Mouse (Mus musculus): ENCODE results near the gene Alkbh8. TPM values are rescaled to one million over a fixed set of nuclear protein-coding genes. Genes with fewer than 3 reads are reported as not detected.
"Not testable (repeated sequence)": the region's sequence is repeated elsewhere in the genome, so short reads cannot be mapped to it uniquely, and the experiment has no call there.

Alkbh8 gene
- total RNA-seq (2021) = 10 to 100 TPM; 27.1 to 29.0 TPM
- long read RNA-seq, experiment 1, partial matches to known transcripts = 0 of 3 reads
- long read RNA-seq, experiment 1, other reads (novel, unspliced or antisense) = 2 of 3 reads
- long read RNA-seq, experiment 2, full-length matches to known transcripts = 16 of 20 reads
- long read RNA-seq, experiment 2, partial matches to known transcripts = 2 of 20 reads
- long read RNA-seq, experiment 2, other reads (novel, unspliced or antisense) = 2 of 20 reads

DNA sequence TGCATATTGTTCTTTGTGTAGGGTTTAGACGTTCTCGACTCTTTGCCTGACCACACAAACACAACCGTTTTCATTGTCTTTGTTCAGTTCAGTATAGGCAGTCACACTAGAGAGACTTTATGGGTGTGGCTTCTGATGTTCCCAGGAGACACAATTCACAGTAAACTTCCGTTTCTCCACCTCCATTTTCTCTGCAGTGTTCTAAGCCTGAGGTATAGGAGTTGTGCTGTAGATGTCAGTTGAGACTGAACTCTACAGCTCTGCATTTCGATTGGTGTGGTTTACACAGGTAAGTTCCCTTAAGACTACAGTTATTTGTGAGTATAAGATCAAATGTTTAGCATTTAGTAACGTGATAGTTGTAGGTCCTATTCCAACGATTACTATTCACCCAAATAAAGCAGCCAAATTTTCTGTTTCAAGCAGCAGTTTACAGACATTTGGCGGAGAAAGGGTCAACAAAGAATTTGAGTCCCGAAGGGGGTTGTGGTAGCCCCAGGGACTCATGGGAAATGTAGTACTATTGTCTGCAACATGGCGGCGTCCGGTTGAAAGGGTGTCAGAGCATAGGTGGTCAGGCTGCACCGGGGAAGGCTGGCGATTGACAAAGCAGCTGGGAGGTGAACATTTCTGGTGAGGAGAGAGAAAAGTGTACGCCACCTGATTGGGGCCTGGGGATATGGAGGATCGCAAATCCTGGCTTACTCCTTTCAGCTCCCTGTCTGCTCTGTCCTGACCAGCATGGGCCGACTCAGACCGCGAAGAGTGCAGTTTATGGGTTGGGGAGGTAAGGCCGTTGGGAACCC, at the start of gene Alkbh8:
TSS of gene Alkbh8 (plus strand) at position 179 of the 806 bp plus-strand sequence.
- DNase-seq (ENCODE audit: low spot score in 2 of 2) = peak; percentile 13 to 52

DNA sequence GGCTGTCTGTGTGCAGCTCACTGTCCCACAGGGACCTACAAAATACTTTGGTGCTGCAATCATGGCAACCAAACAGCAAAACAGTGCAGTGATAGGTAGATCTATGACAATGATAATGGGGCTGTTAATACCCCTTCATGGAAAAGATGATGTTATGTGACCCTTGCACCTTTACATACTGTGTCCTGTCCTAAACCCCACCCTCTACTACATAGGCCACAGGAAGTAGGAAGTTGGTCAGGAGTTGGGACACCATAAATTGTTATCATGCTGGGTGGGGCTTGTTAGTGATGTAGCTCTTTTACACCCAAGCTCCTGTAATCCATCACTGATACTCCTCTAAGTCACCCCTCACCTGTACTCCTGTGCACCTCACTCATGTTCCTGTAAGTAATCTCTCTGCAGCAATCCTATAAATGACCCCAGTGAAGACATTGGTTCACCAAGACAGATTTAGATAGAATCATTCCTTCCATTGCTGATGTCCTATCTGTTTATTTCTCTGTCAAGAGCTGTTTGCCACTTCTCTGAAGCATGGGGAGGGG, 25.6 kb upstream of the Alkbh8 start:
- DNase-seq (ENCODE audit: low spot score in 2 of 2) = no peak

DNA sequence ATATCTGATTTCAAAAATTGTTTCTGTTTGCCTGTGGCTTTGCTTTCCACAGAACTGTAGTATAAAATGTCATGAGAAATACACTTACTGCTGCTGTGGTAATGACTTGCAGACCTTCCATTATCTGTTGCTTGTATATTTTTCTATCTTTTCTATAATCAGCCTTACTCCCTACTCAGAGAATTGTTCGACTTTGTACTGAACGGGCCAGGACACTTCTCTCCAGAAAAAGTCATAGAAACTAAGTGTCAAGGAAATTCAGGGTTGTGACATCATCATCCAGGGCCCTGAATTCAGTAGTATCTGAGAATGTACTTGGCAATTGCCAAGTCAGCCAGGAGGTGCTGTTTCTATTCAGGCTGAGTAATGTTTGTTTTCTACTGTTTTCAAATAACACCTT, 24.9 kb upstream of the Alkbh8 start:
- DNase-seq (ENCODE audit: low spot score in 2 of 2) = no peak

DNA sequence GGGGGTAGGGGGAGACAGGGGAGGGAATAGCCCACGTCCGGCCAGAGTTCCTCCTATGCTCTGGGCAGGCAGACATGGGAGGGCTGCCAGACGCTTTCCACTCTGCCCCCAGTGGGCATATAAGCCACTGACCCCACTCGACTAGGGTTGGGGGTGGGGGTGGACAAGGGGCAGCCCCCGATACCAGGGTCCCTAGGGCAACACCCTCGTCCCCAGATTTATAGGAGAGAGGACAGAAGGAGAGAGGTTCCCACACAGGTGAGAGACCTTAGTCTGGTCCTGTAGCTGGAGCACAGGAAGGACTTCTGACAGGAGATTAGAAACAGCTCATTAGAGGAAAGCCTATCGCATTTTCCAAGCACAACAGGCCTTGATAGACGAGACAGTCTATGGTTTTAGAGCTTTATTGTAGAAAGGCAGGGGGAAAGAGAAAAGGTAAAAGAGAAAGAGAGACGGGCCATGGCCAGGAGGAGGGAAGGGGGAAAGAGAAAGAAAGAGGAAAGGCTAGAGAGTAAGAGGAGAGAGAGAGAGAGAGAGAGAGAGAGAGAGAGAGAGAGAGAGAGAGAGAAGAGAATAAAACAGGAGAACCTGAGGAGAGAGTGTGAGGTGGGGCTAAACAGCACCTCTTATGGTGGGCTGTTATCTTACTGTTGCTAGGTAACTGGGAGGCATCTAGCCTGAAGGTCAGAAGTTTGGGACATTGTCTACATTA, 7.4 kb upstream of the Alkbh8 start:
- DNase-seq (ENCODE audit: low spot score in 2 of 2) = not testable (repeated sequence)

DNA sequence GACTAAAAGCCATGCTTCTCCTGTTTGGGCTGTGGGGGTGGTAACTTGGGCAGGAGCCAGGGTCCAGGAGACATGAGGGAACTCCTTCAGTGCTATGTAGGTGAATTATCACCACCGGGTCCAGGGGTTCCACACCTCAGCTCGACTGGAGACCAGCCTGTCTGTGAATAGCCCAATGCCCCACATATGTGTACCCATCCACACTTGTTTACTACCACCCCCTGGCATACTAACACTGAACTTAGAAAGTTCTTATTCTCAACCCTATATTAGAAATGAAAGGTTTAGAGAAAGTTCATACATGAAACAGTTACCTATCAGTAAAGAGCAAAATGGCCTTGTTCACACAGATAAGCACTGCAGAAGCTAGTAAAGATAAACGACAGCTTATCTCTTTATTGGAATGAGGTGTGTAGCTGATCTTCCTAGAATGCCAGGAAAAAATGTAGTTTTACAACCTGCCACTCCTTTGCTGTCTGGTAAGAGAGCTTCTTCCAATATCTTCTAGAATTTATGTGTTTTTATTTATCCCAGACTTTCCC, 6.8 kb upstream of the Alkbh8 start:
- DNase-seq (ENCODE audit: low spot score in 2 of 2) = no peak

DNA sequence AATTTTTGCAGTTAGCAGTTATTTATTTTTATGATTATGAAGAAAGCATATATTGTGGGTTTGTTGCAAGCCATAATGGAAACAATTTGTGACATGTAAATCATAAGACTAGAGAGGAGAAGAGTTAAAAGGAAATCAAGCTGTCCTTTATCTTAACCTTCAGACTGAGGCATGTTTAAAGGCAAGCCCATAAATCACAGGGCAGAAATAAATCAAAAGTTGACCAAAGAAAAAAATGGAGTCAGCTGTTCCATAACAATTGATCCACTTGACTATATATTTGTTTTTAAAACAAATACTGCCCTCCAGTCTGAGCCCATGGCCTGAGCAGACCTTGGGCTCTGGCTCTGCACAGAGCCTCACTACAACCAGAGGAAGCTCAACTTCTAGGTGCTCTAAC, 4.6 kb upstream of the Alkbh8 start:
- DNase-seq (ENCODE audit: low spot score in 2 of 2) = no peak

DNA sequence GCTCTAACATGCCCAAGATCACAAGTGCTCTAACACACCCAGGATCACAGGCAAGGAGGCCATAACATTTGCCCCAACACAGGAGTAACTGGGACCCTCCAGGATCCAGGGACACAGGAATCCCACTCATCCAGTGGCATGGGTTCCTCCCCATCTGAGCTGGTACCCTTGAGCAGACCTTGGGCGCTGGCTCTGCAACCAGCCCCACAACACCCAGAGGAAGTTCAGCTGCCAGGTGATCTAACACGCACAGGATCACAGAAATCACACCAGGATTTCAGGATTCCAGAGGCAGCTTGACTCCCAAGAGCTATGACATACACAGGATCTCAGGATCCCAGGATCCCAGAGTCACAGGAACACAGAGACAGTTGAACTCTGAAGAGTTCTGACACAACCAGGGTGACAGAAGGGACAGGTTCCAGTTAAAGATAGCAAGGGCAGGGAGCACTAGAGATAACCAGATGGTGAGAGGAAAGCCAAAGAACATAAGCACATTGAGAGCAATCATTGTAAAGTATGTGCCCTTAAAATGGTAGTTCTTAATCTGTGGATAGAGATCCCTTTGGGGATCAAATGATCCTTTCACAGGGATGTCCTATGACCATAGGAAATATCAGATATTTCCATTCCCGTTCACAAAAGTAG, 4.1 kb upstream of the Alkbh8 start:
- DNase-seq (ENCODE audit: low spot score in 2 of 2) = no peak

DNA sequence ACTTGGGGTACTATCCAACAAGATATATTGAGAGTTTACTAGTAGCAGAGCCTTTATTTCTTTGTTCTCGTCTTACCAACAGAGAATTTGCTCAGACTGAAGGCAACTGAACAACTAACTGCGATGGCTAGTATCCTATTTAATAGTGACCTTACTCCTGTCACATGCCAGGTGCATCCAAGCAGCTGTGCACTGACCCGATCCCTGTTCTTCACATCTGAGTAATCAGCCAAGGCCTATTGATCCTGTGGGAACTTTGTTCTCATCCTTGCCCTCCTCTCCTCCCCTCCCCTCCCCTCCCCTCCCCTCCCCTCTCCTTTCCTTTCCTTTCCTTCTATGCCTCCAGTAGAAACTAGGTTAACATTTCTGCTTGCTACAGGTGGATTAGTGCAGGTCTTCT, 1.7 kb downstream of the Alkbh8 start:
- no peak for DNase-seq (ENCODE audit: low spot score in 2 of 2)

DNA sequence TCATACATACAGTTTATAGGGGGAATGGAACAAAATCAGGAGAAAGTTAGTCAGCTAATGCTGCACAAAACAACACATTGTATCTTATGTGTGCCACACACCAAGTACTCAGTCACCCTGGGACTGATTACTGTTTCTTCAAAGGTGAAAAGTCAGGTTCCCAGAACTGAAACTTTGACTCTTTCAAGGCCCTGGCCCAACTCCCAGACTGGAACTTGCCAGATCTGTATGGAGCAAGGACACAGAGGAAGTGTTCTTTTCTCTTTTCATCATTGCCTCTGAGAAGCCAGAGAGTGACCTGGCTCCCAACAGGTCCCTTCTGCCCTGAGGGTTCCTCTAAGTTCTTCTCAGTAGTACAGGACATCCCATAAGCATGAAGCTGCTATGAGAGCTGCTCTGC, 10.2 kb downstream of the Alkbh8 start:
- no peak for DNase-seq (ENCODE audit: low spot score in 2 of 2)

DNA sequence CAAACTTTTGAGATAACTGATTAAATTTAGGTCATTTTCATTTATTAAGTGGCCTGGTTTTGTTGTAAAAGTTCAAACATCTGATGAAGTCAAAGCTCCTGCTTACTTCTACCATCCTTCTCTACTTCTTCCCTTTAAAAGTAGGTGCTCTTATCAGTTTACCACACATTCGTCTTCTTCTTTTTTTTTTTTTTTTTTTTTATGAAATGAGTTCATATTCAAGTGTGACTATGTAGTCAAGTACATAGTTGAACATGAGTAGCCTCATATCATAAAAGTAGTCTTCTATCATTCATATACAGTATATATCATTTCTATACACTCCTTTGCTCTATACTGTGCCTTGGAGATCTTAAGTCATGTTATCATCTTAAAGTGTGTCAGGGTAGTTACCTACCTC, 11.0 kb downstream of the Alkbh8 start:
- DNase-seq (ENCODE audit: low spot score in 2 of 2) = no peak

DNA sequence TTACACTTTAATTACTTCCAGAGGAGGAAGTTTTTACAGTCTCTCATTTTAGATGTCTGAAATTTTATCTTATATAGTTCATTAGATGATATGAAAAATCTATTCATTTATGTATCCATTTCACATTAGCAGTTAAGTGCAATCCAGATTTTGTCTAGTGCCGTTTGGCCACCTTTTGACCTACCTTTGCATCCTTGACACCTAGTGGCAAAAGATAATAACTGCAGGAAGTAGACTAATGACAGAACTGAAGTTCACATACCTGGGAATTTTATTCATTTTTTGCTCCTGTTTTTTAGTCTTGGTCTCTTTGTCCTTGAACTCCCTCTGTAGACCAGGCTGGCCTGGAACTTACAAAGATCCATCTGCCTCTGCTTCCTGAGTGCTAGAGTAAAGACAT, 15.1 kb downstream of the Alkbh8 start:
- no peak for DNase-seq (ENCODE audit: low spot score in 2 of 2)

DNA sequence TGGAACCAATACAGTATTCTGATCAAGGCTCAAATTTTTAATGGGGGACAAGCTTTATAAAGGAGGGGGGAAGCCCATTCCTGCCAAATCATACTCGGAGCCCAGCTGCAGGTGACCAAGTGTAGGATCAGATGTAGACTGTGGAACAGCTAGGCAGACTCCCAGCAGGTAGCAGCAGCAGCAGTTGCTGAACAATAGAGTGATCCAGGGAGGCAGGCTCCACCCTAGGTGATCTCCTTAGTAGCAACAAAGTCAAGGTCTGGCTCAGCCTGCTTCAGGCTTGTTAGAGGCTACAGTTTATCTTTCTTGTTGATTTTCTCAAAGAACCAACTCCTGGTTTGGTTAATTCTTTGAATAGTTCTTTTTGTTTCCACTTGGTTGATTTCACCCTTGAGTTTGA, 41.4 kb downstream of the Alkbh8 start:
- not testable (repeated sequence) for DNase-seq (ENCODE audit: low spot score in 2 of 2)

DNA sequence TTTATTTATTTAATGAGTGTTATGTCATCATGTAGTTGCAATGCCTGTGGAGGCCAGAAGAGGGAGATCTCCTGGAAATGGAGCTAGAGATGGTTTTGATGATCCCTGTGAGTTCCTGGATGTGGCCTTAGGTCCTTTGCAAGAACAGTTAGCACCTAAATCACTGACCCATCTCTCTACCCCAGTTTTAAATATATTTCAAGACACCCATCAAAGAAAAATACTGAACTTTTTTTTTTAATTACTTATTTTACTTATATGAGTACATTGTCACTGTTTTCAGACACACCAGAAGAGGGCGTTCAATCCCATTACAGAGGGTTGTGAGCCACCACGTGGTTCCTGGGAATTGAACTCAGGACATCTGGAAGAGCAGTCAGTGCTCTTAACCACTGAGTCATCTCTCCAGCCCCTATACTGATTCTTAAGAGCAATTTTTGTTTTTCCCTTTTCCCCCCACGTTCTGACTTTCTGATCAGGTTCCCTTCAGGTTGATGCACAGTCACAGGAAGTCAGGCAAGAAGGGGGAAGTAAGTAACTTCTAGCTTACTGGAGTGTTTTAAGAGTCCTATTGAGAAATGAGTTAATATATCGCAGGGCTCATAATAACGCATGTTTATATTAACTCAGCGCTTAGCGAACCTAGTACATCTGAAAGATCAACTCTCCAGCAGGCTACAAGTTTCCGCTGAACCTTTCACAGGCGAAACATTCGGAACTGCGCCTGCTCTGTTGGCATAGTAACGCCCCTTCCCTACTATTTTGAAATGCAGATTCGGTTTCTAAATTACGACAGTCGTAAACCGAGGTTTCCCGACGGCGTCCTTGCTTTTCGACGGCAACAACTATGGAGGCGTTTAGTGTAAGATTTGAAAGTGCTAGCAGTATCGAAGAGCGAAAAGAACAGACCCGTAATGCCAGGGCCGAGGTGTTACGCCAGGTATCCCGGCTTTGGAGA, 68.6 kb downstream of the Alkbh8 start, which contains the start of gene Cwf19l2:
TSS of gene Cwf19l2 (plus strand) at position 342 of the 958 bp plus-strand sequence.
- DNase-seq (ENCODE audit: low spot score in 2 of 2) = peak; percentile 30 to 64

DNA sequence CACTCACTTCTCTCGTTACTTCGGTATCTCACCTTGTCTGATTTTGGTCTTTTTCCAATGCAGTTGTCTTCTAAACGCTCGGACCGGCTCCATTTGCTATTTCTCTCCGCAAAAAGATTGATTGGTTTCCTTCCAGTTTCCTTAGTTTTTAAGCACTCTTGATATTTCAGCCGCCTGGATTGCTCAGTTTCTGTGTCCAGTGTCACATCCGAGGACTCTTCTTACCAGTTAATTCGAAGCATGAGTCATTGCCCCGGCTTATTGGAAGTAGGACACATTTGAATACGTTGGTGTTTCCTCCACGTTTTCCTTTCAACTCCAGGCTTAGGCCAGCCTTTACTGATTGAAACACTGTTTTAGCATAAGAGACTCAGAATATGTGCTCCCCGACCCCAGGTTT, 69.4 kb downstream of the Alkbh8 start:
- peak in 1 of 2 experiments; percentile 5 for DNase-seq (ENCODE audit: low spot score in 2 of 2)

DNA sequence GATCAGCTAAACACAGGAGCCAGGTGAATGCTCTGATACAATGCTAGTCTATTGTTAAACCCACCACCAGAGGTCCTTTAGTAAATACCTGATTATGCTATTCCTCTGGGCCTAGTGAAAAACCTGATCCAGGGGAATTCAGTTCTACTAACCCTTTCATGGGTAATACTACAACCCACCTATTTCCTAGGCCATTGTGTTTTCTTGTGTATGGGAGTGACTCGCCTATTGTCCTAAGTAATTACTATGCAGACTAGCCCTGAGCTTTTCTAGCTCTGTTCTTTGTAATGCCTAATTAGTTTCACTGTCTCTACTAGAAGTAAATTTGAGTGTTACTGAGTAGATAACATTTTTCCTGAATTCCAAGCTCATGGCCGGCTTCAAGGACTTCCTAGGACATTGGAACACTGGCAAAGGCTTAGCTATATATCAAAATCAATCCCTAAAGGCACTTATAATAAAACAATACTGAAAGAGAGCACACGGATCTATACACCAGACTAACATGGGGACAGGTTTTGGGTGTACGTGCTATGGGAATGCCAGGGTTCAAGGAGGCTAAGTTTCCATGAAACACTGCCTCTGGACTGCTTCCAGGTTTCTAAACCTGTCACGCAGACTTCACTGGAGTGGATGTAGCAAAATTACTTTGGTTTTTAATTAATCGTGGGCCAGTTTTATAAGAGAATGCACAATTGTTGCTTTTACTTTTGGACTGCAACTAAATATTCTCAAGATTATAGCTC, 104.8 kb downstream of the Alkbh8 start:
- not testable (repeated sequence) for DNase-seq (ENCODE audit: low spot score in 2 of 2)
